Mouse (Mus musculus) liver, embryonic 14.5 days (tissue): Measurements from ENCODE around the gene Rad51b. TPM values are rescaled to one million over a fixed set of nuclear protein-coding genes. Genes with fewer than 3 reads are reported as not detected.

Experiments used
- ATAC-seq: fragments of 200-750 bp; cut with Nextera tagmentation; 2 replicates; pipeline ENCODE4 v1.8.0; 2017; ENCODE audit warnings: moderate number of reproducible peaks, mild to moderate bottlenecking, moderate library complexity; ENCODE audit not compliant: insufficient read depth
- DNase-seq, 3 experiments: peaks; one replicate each; pipeline ENCODE4 v3.0.0-alpha.2; 2012 to 2013; ENCODE audit warnings: low read depth in 3 of 3, low spot score in 3 of 3
- H3K27ac ChIP-seq: fragments of 300-500 bp; sonication (generic); 2 replicates; pipeline ENCODE4 v1.5.1; 2014; ENCODE audit warnings: moderate library complexity, mild to moderate bottlenecking, control low read depth, inconsistent platforms
- H3K27me3 ChIP-seq: fragments of 300-500 bp; sonication (generic); 2 replicates; pipeline ENCODE4 v1.6.1; 2014; ENCODE audit warnings: mild to moderate bottlenecking, low read length, moderate library complexity; ENCODE audit not compliant: control insufficient read depth, insufficient read depth
- H3K36me3 ChIP-seq: fragments of 300-500 bp; sonication (generic); replicated peaks from 2 replicates; pipeline ENCODE4 v1.6.1; 2014; ENCODE audit warnings: low read depth; ENCODE audit not compliant: control insufficient read depth, insufficient read depth
- H3K4me1 ChIP-seq, 2 experiments: fragments of 200-500 bp in 1 of 2; fragments of 300-500 bp in 1 of 2; sonication (generic) in 1 of 2; replicated peaks; 2 replicates each; pipeline ENCODE4 v1.6.1; 2012 to 2014; ENCODE audit warnings: antibody characterized with exemption in 1 of 2, inconsistent platforms in 1 of 2, low read length in 1 of 2; ENCODE audit not compliant: control insufficient read depth in 2 of 2, insufficient read depth in 2 of 2
- H3K4me2 ChIP-seq: fragments of 300-500 bp; sonication (generic); 2 replicates; pipeline ENCODE4 v1.6.1; 2014; ENCODE audit warnings: low read depth, mild to moderate bottlenecking, control low read depth, moderate library complexity
- H3K4me3 ChIP-seq, 2 experiments: fragments of 200-500 bp in 1 of 2; fragments of 300-500 bp in 1 of 2; sonication (generic) in 1 of 2; 2 replicates each; pipeline ENCODE4 v1.5.1; 2012 to 2014; ENCODE audit warnings: low read depth in 2 of 2, low read length in 2 of 2, mild to moderate bottlenecking in 2 of 2, control low read depth in 1 of 2, inconsistent platforms in 1 of 2, moderate library complexity in 1 of 2; ENCODE audit not compliant: insufficient read depth in 1 of 2
- H3K9ac ChIP-seq: fragments of 300-500 bp; sonication (generic); replicated peaks from 2 replicates; pipeline ENCODE4 v1.6.1; 2014; ENCODE audit warnings: mild to moderate bottlenecking, control low read depth, moderate library complexity
- H3K9me3 ChIP-seq: fragments of 300-500 bp; sonication (generic); 2 replicates; pipeline ENCODE4 v1.6.1; 2016; ENCODE audit warnings: low read length, mixed read lengths; ENCODE audit not compliant: control insufficient read depth
- CTCF ChIP-seq: IDR thresholded peaks from 2 replicates; pipeline ENCODE4 v1.5.1; 2016; ENCODE audit warnings: antibody characterized with exemption, low read depth, control low read depth
- EP300 ChIP-seq: IDR thresholded peaks from 2 replicates; pipeline ENCODE4 v1.6.1; 2016; ENCODE audit warnings: antibody characterized with exemption, low read depth
- WGBS: fragments of 180-500 bp; shearing (Covaris S2); extraction: QIAGEN DNeasy Blood & Tissue Kit; methylation state at CpG from one replicate; pipeline ENCODE4 v1.1.7; 2014; ENCODE audit not compliant: insufficient replicate concordance; 5-methylcytosine and 5-hydroxymethylcytosine counted together
- polyA plus RNA-seq, 2 experiments: library from polyadenylated mRNA; depleted of rRNA in 1 of 2; stranded (reverse) in 1 of 2; unstranded in 1 of 2; fragments of >200 nt; fragmentation: Nextera tagmentation in 1 of 2; extraction: Ambion mirVana in 1 of 2; gene quantifications; 2 replicates each; pipeline versions ENCODE4 v1.2.1 to v1.2.3; 2012 to 2014

Gene Rad51b
- polyA plus RNA-seq, 2 experiments, result 2.3 to 5.1 TPM

- peaks cover 3 to 9% of the 10 kb centered on the region in 2 experiments for H3K4me1 ChIP-seq
- 68% methylated on average over 1 of the region's 1 CpGs for WGBS
Measured at GRCm38 (mm10) chr12:79380190-79380589, 83.1 kb downstream of the Rad51b start.

DNA sequence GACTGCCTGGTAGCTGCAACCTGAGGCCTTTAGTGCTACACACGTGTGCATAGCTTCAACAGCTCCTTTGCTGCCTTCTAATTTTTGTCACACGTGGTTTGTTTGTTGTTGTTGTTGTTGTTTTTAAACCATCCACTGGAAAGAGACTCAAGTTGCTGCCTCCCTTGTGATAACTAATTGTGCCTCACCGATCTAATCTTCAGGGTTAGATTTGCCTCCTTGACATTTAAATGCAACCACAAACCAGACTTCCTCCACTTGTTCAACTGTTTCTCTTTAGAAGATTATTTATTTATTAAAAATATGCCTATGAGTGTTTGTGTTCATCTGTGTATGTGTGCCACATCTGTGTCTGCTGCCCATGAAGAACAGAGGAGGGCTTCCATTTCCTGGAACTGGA, 84.4 kb downstream of the Rad51b start:
- H3K4me3 ChIP-seq, result no peak overlapping the region
- no peak overlapping the region for H3K4me2 ChIP-seq
- H3K9ac ChIP-seq, result no peak overlapping the region
- H3K36me3 ChIP-seq, result no peaks in the 10 kb centered on the region
- no peaks in the 10 kb centered on the region for H3K9me3 ChIP-seq
- H3K27ac ChIP-seq, result no peak overlapping the region
- no peak for DNase-seq
- WGBS, result 35% methylated on average over 3 of the region's 3 CpGs
- TF ChIP-seq EP300, result no peak
- no peak for TF ChIP-seq CTCF
- peaks cover 3 to 13% of the 10 kb centered on the region in 2 experiments for H3K4me1 ChIP-seq
- ATAC-seq, result no peak
- no peaks in the 10 kb centered on the region for H3K27me3 ChIP-seq

More at GRCm38 (mm10) chr12:79380190-79380589, 83.1 kb downstream of the Rad51b start:
- Histone ChIP-seq H3K4me3 (no peak overlapping the region), H3K27ac (no peak overlapping the region), H3K9ac (no peak overlapping the region), H3K27me3 (no peaks in the 10 kb centered on the region), H3K4me2 (no peak overlapping the region), H3K36me3 (no peaks in the 10 kb centered on the region), H3K9me3 (no peaks in the 10 kb centered on the region)
- no peak for ATAC-seq
- no peak for DNase-seq
- TF ChIP-seq CTCF (no peak), EP300 (no peak)

GRCm38 (mm10) chr12:79382416-79382815, 85.3 kb downstream of the Rad51b start:
- DNase-seq (no peak), ATAC-seq (no peak)
- no peaks in the 10 kb centered on the region for H3K27me3 ChIP-seq
- H3K4me3 ChIP-seq, result no peak overlapping the region
- TF ChIP-seq EP300, result no peak
- 66% methylated on average over 2 of the region's 2 CpGs for WGBS
- H3K27ac ChIP-seq, result no peak overlapping the region
- H3K4me1 ChIP-seq, result peaks cover 3 to 13% of the 10 kb centered on the region in 2 experiments
- H3K4me2 ChIP-seq, result no peak overlapping the region
- H3K9me3 ChIP-seq, result no peaks in the 10 kb centered on the region
- no peak overlapping the region for H3K9ac ChIP-seq
- no peaks in the 10 kb centered on the region for H3K36me3 ChIP-seq

DNA sequence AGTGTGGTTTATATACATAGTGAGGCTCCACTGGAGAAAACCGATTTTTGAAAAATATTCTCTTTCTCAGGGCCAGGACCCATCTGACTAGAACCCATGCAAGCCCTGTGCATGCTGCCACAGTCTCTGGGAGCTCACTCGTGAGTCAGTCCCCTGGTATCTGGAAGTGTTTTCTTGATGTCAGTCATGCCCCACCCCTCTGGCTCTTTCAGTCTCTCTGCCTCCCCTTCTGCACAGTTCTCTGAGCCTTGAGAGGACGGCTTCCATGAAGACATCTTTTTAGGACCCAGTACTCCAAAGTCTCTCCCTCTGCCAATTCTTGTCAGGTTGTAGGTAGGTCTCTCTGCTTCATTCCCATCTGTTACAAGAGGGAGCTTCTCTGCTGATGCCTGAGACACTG, 86.5 kb downstream of the Rad51b start:
- Histone ChIP-seq H3K36me3 (no peaks in the 10 kb centered on the region), H3K9me3 (no peaks in the 10 kb centered on the region), H3K27ac (no peak overlapping the region), H3K4me1 (peaks cover 3 to 13% of the 10 kb centered on the region in 2 experiments), H3K4me3 (no peak overlapping the region), H3K4me2 (no peak overlapping the region), H3K27me3 (no peaks in the 10 kb centered on the region), H3K9ac (no peak overlapping the region)
- ATAC-seq, result no peak
- DNase-seq, result no peak
- 40% methylated on average over 3 of the region's 3 CpGs for WGBS
- no peak for TF ChIP-seq CTCF
- TF ChIP-seq EP300, result no peak

DNA sequence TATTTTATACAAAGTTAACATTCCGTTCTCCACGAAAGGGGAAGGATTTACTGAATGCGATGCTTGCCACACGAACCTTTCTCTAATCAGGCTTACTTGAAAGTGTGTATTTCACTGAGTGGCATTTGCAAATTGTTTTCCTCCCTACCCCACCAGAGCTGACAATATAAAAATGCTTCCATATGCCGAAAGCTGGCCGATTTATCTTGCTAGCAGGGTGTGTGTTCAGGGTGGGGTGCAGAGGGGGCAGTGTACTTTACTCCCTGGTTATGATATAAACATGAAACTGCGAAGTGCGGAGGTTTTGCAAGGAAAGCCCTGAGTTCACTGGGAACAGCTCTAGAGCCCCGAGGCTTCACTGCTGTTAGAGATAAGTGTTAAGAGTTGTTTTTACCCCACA, 87.7 kb downstream of the Rad51b start:
- Histone ChIP-seq H3K27ac (no peak overlapping the region), H3K27me3 (no peaks in the 10 kb centered on the region), H3K9me3 (no peaks in the 10 kb centered on the region), H3K4me3 (no peak overlapping the region), H3K4me2 (no peak overlapping the region), H3K9ac (no peak overlapping the region), H3K4me1 (peaks cover 3 to 13% of the 10 kb centered on the region in 2 experiments), H3K36me3 (no peaks in the 10 kb centered on the region)
- DNase-seq, result no peak
- 50% methylated on average over 9 of the region's 9 CpGs for WGBS
- ATAC-seq, result no peak
- TF ChIP-seq CTCF (no peak), EP300 (no peak)
